Mouse (Mus musculus) lung, postnatal 36 days (tissue): ENCODE data around the gene E130311K13Rik.
A peak's percentile ranks its signal among the peaks of the same experiment; 100 is the strongest.

Source experiments
- DNase-seq: peaks from one replicate; pipeline ENCODE4 v3.0.0; 2022; ENCODE audit warnings: mixed read lengths

E130311K13Rik gene

DNA sequence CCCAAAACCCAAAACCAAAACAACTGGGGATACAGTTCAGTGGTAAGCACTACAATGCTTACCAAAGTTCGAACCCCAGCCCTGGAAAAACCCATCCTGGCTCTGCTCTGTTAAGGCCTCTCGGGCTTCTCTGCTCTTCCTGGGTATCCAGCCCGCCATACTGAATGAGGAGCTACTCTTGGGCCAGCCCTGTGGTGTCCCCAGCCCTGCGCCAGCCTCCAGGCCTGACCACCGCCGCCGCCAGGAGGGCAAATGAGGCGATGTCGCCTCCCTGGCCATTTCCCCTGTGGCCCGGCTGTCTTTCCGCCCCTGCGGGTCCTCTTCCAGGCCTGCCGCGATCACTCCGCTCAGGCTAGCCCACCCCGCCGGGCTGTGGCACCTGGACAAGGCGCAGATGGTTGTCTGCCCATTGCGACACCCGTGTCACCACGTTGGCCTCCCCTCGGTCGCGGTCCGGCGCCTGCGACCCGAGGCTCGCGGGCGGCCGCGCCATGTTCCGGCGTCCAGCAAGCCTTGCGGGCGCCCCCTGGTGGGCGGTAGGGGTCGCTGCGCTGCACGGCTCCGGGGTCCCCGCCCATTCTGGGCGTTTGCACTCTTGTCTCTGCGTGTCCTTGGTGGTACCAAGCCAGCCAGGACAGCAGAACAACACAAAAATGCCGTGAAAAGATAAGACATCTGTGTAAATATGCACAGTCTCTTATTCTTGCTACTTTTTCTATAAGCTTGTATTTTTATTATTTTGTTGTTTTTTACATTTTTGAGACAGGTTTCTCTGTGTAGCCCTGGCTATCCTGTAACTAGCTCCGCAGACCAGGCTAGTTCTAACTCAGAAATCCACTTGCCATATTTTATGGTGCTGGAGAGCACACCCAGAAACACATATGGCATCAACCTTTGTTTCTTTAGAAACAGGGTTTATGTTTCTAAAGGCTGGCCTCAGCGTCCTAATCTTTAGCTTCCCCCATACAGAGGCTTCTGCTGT, at the start of gene E130311K13Rik:
E130311K13Rik (minus strand) TSS at position 595 of the 982 bp plus-strand sequence.
- peak; percentile 94 for DNase-seq

DNA sequence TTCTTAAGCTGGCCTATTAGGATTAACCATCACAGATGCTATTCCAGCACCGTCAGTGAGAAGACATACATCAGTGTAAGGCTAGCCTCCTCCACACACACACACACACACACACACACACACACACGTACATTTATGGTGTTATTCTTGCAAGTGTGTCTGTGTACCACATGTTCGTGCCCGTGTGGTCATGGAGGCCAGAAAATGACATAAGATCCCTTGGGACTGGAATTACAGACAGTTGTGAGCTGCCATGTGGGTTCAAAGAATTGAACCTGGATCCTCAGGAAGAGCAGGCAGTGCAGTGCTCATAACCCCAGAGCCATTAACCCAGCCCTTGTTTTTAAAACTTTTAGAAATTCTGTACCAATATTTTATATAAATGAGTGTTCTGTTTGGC, 48.6 kb upstream of the E130311K13Rik start:
- no peak for DNase-seq

DNA sequence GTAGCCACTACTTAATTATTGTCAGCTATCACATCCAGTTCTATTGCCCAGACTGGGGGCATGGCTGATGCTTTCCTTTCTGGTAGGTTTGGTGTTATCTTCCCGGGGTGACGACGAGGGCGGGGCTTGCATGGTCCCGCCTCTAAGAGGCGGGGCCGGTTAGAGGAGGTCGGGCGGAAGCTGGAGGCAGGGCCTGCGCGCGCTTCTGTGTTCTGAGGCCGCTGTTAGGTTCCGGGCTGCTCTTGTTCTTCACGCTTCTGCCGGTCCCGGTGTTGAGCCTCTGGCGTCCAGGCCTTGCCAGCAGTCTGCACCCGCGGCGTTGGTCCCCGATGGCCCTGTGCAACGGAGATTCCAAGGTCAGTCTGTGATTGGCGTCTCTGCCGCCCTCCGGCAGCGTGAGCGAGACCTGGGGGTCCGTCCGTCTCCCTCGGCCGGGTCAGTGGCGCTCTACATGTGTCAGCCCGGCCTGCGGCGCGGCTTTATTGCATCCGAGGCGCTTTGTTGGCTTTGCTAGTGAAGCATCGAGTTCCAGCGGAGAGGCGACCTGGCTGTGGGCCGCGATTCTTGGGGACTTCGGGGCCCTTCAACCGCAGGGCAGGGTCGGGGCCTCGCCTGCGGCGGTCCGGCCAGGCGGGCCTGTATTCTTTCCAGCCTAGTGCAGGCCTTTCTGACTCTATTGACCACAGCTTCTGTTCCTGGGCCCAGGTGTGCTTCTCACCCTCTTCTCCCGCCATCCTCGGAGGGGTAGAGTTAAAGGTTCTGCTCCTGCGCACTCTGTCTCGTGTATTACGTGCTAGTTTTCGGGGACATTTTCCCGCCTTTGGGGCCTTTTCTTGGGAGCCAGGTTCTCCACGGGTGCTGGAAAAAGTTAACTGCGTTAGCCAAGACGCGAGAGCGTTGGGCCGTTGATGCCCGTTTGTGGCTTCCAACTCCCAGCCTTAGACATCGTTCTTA, 47.0 kb upstream of the E130311K13Rik start, which contains the start of gene Gmps:
Gmps (plus strand) TSS at position 152 of the 954 bp plus-strand sequence.
- peak; percentile 97 for DNase-seq

DNA sequence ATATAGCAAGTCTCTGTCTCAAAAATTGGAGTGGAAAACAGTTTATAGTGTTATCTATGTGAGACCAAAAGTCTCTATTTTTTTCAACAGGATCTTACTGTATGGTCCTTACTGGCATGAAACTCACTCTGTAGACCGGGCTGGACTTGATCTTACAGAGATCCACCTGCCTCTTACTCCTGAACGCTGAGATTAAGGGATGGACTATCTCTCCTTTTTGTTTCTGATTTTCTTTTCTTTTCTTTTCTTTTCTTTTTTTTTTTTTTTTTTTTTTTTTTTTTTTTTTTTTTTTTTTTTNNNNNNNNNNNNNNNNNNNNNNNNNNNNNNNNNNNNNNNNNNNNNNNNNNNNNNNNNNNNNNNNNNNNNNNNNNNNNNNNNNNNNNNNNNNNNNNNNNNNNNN, 36.7 kb upstream of the E130311K13Rik start:
- no peak for DNase-seq

DNA sequence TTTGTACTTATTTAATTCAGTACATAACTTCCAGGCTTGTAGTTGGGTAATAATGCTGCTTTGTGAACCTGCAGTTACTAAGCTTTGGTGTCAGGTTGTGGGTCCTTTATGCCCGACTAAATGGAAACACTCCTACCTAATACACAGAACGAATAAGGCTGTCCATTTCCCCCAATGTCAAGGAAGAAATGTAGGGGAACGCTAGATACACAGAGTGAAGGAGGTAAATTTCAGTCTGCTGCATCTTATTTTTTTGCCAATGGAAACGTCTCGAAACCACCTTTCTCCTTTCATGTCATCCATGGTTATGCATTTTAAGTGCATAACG, 35.6 kb upstream of the E130311K13Rik start:
- DNase-seq = no peak

DNA sequence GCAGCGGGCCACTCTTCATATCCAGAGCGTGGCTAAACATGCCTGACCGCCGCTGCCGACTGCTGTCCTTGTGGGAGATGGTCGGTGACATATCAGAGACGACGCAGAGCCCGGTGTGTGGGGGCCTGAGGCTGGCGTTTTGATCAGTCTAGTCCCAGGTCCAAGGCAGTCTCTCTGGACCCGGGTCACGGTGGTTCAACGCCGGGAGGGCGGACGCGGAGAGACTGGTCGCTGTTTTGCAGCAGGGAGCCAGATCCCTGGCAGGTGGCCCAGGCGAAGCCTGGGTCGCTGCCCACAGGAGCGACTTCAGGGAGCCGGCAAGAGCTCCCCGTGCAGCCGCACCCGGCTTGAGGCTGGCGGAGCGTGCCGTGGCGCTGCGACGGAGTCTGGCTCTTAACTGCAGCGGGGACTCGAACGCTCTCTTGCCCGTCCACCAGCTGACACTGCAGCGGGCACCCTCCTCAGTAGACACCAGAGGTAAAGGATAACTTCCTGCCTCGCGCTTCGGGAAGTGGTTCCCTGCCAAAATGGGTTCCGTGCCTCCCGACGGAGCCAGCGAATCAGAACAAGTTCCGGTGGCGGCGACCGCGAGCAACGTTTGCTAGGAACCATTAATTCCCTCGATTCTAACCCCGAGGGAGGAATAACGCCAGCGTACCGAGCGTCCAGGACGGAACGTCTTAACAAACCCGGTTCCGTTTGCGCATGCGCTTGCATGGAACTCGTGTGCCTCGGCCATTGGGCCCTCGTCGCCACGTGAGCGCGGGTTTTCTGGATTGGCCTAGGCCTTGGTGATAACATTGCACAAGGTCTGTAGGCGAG, 35.0 kb upstream of the E130311K13Rik start, which contains the start of gene Slc33a1:
Slc33a1 (minus strand) TSS at position 669 of the 822 bp plus-strand sequence.
- peak; percentile 99 for DNase-seq

DNA sequence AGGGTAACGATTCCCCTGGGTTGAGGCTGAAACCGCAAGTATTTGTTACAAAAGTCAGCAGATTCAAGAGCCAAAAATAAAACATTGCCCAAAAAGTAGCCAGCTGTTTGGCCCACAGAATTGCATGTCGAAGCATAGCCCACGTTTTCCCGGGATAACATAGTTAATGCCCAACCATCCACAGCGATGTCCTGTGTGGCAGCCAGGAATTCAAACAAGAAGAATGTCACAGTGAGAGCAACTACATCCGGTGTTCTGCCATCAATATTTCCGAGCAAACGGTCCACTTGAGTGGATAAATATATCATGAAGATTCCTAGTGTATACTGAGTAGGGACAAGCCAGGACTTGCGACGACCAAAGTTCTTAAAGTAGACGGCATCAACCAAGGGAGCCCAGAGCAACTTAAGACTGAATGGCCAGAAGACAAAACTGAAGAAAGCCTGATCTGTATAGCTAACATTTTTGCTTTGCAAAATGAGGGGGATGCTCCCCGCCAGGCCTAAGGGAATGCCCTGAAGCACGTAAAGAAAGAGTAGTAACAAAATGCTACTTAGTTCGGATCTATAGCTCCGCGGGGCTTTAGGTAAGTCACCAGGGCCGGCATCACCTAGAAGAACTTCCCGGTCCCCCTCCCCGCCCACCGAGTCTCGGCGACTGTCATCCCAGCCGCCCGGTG, 34.3 kb upstream of the E130311K13Rik start:
- DNase-seq = peak; percentile 11

DNA sequence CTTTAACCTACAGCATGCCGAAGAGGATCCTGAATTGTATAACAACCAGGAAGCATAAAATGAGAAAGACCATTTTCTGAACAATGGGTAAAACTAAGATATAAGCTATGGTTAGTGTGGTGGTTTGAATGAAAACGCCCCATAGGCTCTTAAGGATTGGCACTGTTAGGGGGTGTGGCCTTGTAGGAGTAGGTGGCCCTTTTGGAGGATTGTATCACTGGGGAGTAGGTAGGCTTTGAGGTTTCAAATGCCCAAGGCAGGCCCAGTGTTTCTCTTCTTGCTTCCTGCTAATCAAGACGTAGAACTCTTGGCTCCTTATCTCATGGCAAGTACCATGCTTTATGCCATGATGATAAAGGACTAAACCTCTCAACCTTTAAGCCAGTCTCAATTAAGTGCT, 20.6 kb upstream of the E130311K13Rik start:
- DNase-seq = no peak

DNA sequence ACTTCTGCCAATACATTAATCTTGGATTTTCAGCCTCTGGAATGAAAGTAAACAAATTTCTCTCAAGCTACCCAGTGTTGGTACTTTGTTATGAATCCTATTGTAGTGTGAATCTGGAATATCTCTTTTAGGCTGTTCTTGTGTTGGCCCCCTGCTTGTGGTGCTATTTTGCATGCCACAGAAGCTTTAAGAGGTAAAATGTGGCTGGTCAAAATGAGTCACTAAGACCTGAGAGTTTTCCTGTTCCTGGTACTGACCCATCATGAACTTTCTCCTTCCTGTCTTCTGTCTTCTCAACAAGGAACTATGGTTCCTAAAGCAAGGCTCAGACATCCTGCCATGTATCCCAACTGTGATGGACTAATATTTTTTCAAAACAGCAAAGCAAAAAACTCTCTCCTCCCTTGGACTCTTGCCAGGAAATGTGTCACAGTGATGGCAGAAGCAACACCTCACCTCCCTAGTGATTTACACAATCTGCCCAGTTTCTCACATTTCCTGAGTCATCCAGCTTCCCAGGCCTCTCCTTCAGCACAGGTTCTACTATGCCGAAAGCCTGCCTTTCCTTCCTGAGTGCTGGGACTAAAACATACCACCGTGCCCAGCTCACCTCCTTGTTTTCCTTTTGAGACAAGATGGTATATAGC, 12.1 kb upstream of the E130311K13Rik start:
- DNase-seq = no peak

DNA sequence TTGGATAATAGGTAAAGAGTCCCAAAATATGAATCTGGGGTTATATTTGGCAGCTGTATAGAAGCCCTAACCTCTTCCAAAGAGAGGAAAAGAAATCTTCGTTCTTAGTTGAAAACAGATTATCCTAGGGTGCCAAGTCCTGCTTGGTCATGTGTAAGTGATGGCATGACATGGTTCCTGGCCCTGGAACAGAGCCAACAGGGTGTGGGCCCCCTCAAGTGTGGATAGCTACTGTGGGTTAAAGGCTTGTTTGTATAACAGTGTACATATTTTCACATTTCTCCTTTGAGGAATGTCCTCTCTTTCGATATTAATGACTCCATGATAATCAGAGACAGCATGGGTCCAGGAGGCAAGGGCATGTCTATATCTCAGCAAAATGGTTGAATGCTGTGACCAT, 9.7 kb upstream of the E130311K13Rik start:
- DNase-seq = no peak

DNA sequence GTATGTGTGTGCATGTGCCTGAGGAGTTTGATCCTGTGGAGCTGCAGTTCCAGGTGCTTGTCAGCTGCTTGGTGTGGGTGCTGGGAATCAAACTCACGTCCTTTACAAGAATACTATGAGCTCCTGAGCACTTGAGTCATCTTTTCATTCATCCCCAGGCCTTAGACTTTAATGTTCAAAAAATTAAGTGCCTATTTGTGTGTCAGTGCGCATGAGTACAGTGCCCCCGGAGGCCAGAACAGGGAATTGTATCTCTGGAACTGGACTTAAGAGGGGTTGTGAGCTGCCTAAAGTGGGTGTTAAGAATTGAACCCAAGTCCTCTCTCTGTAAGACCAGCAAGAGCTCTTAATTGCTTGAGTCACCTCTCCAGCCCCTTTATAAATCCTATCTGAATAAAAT, 9.6 kb downstream of the E130311K13Rik start:
- DNase-seq = peak; percentile 36

DNA sequence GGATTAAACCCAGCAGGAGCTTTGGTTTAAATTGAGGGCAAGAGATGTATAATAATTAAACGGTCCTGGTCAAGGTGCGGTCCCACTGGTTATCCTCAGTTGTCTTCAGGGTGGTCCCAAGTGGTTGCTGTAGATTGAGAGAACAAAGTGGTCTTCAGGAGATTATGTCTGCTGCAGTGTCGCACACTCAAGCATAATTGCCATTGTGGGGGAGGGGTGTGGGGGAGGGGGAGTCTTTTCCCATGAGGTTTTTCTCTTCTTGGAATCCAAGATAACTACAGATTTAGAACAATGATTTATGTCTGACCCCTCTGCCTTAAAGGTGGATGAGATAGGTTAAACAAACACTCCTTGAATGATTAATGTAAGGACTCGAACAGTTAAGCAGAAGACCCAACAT, 19.0 kb downstream of the E130311K13Rik start:
- DNase-seq = no peak

DNA sequence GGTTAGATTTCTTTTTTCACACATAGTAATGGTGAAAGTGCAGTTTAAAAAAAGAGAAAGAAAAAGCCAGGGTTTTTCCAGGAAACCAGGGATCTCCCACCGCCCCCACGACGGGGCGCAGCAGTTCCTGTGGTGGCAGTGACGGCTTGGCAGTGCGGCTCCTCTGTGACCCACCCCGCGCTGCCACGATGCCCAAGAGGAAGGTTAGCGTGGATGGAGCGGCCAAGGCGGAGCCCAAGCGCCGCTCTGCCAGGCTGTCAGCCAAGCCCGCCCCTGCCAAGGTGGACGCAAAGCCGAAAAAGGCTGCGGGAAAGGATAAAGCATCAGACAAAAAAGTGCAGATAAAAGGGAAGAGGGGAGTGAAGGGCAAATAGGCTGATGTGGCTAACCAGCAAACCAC, 24.0 kb downstream of the E130311K13Rik start:
- no peak for DNase-seq

DNA sequence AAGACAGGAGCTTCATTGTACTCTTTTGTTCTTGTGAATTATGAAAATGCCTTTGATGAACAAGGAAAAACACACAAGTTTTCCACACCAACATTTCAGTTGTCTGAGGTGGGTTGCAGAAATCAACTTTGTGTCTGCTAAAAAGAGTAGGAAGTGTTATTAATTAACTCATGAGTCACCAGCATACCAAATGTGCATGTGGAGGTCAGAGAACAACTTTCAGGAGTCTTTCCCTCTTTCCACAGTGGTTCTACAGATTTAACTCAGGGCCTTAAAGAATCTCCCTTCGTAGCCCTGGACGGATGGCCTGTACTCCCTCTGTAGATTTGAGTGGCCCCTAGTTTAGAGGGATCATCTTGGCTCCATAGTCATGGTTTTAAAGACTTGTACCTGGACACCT, 25.1 kb downstream of the E130311K13Rik start:
- no peak for DNase-seq

DNA sequence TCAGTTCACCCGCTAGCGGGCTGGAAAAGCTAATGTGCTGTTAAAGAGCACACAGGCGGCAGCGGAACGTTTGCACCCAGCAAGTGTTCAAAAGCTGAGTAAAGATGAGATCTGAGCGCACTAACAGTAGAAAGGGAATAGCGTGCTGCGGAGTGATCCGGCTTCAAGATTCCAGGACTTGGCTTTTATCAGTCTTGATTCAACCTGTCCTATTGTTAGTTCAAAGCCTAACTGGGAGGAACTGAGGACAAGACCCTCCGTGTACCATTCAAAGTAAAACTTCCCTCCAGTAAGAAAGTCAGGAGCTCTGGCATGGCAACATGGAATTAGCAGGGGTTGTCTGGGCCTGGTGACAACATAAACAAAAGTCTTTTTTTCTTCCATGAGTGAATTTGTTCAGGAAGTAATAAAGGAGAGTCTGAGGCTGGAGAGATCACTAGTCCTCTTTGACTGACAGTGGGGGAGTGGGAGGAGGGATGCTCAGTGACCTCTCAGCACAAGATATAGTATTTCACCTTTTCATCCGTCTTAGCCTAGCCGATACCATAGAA, 29.2 kb downstream of the E130311K13Rik start:
- no peak for DNase-seq

DNA sequence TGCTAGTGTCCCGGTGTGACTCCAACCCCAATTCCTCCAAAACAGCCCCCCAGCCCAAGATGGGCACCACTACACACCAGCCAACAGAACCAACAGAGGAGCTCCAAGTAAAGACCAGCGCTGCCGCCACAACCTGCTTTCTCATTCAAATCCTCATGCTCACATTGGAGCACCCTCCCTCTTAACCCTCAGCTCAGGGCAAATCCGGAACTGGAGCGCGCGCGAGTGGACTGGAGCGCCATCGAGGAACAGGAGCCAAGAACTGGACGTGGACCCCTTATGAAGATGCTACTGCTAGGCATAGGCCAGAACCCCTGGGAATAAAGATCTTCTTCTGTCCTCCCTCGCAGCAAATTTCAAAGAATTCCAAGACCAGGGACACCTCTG, 30.0 kb downstream of the E130311K13Rik start, which contains the start of gene Plch1:
Plch1 (minus strand) TSS at position 164 of the 387 bp plus-strand sequence.
- DNase-seq = peak; percentile 54

DNA sequence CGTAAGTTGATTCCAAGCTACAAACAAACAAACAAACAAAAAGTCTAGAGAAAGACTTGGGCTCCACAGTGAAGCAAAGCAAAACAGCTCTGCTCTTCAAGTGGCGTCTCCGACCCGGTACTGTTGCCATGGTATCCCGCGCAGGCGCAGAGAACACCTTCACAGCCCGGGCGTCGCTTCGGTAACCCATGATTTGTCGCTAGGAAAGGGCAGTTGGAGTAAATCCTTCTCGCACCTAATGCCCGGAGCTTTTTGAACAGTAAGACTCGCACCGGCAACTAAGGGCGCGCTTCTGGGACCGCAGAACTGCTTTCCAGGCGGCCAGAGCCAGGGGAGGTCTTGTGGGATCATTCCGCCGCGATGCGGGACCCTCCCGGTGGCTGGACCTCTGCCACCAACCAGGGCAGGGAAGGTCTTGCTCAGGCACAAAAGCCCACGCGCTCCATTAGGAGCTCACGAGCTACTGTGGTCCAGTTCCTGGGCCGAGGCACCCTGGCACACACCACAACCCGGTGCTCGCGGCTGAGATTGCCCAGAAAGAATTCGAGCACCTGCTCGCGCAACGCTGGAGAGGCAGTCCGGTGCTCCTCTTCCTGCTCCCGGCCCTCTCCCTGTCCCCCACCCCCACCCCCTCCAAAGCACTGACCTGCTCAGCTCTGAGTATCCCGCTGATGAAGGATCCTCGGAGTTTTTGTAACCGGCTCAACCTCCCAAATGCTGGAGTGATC, 30.5 kb downstream of the E130311K13Rik start:
- DNase-seq = peak; percentile 84

DNA sequence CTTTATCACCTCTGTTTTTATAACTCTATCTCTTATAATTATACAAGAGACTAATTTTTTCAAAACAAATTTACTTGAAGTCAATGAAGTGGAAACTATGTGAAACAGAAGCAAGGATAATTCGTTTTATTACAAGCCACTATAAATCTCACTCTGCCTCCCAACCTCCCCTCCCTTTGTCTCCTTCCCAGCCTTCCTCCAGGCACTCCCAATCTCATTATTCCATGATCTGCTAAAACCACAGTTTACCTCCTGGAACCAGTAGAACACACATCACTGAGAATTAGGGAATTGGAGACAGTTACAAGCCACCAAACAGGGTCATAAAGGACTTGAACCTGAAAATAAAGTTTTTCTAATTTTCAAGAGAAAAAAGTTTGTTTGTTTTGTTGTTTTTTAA, 32.1 kb downstream of the E130311K13Rik start:
- no peak for DNase-seq

DNA sequence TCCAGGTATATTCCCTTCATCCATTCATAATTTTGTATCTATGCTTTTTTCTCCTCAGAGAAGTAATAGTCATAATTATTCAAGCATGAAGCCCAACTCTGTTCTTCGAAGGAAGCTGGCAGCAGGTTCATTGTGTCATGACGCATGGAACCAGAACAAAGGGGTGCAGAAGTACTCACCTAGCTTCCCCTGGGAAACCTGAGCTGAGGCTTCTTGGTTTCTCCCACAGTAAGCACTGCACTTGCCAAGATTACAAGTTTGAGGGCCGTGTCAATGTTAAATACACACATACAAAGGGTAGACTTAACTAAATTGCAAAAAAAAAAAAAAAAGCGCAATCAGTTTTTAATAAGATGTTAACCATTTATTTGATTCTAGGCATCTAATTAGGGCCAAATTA, 33.0 kb downstream of the E130311K13Rik start:
- DNase-seq = peak; percentile 15

DNA sequence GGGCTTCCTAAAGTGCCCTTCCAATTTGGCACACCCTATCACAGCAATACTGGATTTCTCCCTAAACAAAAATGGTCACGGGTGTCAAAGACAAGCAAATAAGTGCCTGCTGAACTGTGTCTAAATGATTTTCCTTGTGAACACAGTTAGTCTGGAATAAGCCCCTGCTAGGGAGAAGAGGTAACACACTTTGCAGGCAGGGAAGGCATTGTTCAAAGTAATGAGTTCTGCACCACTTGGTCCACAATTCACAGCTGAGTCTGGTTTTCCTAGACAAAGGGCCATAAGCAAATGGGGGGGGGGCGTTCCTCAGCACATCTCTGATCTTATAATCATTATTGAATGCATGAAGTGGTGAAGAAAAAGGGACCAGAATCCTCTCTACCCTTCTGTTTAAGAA, 33.5 kb downstream of the E130311K13Rik start:
- no peak for DNase-seq
